Mouse (Mus musculus): Measurements from ENCODE around the gene Foxa1. TPM values are rescaled to one million over a fixed set of nuclear protein-coding genes. Genes with fewer than 3 reads are reported as not detected.

The Foxa1 gene
- total RNA-seq, 2 experiments from 2014 or later: not detected

DNA sequence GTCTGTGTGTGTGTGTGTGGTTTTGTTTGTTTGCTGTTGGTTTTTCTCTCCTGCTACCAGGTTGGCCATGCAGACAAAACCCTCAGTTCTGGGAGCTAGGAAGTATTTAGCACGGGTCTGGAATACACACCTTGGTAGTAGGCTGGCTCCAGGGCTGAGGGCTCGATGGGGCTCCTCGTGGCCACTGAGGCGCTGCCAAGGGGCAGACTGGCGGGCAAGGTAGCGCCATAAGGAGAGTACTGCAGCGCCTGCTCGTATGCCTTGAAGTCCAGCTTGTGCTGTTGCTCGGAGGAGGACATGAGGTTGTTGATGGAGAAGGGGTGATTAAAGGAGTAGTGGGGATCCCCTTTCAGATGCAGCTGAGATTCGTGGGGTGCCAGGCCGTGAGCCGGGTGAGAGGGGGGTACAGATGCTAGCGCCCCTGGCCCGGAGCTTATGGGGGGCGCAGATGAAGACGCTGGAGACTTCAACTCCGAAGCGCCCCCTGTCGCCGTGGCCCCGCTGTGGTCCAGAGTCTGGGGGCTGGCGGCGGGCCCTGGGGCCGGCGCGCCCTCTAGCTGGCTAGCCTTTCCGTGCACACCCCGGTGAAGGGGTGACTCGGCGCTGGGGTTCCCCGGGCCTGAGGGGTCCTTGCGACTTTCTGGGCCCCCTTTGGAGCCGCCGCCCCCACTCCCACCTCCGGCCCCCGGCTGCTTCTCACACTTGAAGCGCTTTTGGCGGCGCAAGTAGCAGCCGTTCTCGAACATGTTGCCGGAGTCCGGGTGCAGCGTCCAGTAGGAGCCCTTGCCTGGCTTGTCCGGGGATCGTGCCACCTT, 4.6 kb downstream of the Foxa1 start:
- DNase-seq (ENCODE audit: low spot score in 2 of 2): no peak

DNA sequence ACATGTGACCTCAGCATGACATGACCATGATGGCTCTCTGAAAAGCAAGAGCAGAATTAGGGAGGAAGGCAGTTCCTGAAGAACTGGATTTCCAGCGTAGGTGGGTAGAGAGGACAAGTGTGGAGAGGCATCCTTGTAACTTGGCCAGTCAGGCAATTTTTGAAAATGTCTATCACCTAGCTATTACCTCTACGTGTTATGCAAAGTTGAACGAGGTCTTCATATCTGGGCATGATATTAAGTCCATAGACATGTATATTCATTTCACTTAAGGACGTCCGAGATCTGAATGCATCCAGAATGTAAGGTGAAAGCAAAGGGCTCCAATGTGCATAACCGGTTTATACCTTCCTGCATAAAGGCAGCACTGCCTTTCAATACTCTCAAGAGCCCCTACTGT, 5.6 kb downstream of the Foxa1 start:
- no peak for DNase-seq (ENCODE audit: low spot score in 2 of 2)

DNA sequence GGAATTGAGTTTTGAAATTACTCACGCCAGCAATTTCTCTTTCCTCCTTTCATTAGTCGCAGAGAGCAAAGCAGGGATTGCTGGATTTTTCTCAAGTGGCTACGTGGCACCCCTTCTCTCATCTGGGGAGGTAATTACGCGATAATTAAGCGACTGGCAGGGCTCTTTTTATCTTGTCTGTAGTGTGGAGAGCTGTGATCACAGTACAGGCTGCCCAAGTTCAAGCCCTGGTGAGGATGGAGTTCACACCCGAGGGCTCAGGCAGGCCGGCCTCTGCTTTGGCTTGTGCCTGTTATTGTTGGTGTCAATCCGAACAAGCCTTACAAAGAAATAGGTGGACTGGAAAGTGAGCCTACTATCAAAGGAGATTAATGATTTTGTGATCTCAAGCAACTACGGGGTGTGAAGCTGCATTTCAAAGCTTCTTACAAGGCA, 7.1 kb downstream of the Foxa1 start:
- no peak for DNase-seq (ENCODE audit: low spot score in 2 of 2)

DNA sequence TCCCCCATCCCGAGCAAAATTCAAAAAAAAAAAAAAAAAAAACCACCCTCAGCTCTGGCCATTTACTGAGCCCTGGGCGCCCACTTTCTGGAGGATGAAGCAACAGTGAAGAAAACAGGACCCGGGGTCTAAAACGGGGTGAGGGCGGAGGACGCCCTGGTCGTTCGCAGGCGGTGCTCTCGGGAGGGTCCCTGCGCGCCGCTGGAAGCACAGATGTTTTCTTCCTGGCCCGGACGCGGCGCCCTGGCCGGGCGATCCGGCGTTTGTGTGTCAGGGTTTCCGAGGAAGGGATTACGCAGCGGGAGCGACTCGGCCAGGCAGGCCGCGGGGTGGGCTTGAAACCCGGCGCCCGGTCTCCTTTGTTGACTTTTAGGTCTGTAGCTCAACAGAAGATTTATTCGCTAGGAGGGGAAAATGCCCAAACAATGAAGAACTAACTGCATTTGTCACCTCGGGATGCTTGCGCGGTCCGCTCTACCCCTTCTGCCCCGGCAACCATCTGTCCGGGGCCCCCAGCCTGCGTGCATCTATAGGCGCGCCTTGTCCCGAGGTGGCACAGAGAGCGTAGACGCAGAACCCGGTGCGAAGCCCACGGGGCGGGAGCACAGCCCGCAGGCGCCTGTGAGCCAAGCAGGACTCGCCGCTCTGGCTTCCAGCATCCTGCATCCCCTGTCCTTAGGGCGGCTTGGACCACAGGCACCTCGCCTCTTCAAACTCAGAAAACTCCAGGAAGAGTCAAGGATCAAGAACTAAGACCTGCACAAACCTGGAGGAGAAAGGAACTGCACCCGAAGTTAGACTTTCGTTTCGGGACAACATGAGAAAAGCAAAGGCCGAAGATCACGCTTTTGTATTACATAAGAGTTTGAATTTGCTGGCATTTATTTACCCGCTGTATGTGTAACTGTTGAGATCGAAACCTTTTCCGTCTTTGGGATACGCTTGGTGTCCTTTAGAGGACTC, 7.8 kb downstream of the Foxa1 start:
- no peak for DNase-seq (ENCODE audit: low spot score in 2 of 2)

DNA sequence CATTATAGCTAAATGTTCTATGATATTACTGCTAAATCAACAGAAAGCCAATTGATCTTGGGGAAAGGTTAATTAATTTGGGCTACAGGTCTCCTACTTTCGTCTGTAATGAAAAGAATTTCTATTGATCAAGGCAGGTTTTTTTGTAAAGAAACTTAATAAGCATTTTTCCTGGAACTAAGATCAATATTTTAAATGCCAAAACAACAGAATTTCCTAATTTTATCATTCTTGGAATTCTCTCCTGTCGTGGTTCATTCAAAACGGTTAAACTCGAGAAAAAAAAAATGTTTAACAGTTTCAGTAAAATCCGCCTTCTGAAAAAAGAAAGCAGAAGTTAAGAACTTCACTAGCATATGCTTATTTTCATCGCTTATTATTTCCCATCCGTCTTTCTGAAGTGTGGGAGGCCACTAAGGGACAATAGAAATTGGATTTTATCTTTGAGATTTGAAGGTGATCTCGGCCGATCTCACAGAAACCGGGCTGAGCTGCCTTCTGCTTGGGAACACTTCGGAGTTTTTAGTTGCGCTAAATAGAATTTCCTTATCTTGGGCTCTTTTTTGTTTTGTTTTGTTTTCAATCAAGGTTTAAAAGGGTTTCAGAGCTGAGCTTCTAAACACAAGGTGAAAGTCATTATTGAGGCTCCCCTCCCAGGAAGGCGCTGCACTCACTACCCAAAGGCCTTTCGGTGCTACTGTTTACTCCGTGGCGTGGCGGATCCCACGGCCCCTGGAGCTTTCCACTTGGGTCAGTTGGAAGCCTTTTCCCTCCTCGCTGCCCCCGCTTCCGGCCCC, 8.7 kb downstream of the Foxa1 start:
- no peak for DNase-seq (ENCODE audit: low spot score in 2 of 2)

DNA sequence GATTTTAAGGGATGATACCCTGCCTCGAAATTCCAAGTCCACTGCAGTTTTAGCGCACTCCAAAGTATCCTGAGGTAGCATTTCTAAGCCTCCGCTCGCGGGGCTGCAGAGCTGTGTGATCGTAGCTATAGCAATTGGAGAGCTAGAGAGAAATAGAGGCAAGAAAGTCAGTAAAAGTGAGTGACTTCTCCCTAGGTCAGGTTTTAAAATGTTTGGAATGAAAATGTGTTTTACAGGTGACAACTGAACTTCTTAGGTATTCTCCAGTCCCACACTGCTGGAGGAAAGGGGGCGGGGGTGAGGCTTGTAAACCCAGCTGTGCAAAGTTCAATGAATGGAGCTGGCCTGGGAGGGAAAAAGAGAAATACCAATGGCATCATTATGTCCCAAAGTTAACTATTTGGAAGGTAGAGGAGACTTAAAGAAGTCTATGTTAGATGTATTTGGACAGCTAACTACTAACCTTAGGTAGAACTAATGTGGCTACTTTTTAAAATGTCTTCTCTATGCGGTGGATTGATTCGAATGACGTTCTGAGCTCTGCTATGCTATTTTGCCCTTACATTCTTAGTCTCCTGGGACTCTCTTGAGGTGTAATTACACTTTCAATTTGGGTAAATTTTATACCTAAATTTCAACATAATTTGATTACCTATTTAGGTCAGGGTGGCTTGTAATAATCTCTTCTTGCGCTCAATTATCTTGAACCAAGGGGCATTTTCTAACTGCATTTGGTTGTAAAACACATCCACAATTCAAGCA, 9.6 kb downstream of the Foxa1 start:
- no peak for DNase-seq (ENCODE audit: low spot score in 2 of 2)

DNA sequence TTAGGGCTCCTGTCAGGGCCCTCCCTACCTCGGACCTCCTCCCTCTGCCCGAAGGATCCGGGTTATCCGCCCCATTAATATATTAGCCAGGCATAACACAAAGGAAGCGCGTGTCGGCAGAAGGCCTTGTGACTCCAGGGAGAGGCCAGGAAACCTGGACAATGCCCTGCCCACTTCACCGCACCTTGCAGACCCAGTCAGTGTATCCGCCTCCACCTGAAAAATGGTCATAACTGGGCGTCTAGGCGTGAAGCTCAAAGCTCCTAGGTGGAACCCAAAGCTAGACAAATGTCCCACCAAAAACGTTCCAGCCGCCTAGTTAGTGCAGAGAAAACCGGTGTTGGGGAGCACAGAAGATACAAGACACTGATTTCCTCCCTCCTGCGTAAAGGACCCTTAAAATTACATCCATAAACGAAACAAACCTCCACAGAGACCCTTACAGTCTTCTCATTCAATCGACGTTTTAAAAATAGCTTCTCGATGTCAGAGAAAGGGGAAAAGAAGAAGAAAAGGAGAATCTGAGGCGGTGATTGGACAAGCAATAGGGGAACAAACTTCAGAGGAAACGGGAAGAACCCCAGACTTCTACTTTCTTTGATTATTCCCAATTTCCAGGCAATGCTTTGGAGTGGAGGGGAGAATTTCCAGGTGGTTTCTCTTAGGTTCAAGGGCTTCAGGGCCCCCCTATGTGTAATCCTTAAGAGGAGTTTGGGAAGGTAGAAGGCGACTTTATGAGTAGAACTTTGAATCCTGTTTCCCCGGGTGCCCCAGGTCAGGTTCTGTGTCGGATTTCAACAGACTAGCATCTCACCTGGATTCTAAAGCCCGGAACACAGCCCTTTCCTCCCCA, 10.4 kb downstream of the Foxa1 start:
- no peak for DNase-seq (ENCODE audit: low spot score in 2 of 2)

DNA sequence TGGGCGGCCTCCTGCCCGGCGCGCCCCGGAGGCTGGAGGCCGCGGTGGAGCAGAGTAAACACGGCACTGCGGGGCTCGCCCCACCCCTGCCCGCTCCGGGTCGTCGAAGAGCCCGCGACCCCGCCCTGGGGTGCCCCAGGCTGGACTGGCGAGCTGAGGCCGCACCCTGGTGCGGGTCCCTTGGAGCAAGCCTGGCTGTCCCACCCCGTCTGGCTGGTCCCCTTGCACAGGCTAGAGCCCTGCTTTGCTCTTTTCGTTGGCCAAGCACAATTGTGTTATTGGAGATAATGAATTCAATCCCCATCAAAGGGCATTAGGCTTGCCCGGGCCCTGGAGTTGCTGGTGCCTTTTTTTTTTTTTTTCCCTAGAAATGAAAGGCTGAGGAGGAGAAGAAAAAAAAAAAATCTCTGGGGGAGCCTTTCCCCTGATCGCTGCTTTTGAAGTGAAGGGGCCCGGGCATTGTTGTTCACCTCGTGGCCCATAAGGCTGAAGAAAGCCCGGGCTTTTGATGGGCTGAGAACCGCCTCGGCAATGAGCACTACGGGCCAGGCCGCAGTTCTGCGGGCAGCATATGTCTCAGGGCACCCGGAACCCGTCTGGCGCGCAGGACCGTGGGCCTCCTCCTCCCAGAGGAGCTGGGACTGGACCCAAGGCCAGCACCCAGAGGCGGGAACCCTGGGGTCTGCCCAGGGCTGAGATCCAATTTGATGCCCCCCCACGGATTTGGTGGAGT, 11.7 kb downstream of the Foxa1 start:
- DNase-seq (ENCODE audit: low spot score in 2 of 2): no peak

DNA sequence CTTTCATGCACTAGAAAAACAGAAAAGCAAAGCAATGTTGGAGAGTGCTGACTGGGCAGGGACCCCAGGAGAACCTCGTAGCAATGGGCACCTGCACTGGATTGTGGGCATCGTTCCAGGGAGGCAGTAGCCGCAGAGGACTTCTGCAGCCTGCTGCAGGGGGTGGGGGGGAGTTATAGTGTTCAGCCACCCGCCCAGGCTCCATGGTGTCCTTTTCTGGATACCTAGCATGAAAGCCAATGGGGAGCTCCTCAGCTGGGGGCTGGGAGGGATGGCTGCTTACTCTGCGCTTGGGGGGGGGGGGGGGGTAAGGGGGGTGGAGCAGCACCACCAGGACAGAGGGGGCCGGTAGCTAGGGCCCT, 12.2 kb downstream of the Foxa1 start:
- DNase-seq (ENCODE audit: low spot score in 2 of 2): no peak

DNA sequence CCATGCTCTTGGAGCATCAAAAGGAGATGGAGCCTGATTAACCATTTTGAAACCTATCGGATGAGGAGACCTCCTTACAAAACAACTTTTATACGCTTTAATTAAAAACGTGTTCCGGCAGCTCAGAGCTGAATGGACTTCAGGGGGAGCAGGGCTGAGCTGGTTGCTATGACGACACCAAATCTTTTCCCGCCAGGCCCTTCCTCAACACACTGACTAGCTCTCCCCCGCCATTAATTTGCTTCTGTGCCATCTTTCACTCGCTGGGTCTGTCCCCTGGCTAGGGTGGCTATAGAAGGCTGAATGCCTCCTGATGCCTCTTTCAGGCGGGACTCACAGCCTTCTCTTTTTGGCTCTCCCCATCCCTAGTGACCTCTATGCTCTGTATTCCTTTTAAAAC, 16.2 kb downstream of the Foxa1 start:
- no peak for DNase-seq (ENCODE audit: low spot score in 2 of 2)

DNA sequence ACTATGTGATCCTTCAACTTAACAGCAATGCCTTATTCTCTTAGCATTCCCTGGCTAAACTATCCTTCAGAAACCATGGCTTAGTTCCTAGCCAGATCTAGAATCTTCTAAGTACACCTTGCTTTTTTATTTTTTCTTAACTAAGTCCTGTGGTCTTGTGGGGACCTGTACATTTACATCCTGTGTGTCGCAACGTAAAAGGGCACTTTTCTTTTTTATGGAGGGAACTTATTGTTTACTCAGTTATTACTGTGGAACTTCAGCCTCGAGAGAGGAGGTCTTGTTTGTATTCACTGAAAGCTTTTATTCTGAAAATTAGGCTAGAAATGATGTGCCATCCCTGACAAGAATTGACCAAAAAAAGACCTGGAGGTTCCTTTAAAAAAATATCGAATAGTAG, 18.4 kb downstream of the Foxa1 start:
- DNase-seq (ENCODE audit: low spot score in 2 of 2): no peak

DNA sequence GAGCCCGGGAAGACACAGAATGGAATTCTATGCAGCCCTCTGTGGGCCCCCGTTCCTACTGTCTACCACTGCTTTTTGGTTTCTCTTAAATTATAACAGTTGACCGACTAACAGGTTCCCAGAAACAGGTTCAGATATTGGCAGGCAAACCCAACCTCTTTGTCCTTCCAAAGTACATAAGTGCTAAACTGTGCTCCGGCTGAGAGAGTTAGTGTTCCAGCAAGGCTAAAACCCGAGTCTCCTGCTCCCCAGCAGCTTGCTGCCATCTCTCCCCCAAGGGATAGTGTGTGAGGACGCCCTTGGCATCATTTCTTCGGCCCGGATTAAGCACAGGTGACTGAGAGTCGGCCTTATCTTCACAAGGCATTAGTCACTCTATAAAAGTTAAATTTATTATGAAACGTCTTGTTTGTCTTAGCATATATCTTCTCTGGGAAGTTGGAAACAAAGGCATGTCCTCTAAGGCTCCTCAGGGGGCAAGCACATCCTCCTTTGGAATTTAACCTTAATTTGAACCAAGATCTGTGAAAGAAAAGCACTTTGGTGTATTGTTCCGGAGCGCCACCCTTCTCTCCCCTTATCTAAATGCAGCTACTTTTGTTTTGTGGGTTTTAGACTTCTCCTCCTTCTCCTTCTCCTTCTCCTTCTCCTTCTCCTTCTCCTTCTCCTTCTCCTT, 30.9 kb downstream of the Foxa1 start:
- no peak for DNase-seq (ENCODE audit: low spot score in 2 of 2)

DNA sequence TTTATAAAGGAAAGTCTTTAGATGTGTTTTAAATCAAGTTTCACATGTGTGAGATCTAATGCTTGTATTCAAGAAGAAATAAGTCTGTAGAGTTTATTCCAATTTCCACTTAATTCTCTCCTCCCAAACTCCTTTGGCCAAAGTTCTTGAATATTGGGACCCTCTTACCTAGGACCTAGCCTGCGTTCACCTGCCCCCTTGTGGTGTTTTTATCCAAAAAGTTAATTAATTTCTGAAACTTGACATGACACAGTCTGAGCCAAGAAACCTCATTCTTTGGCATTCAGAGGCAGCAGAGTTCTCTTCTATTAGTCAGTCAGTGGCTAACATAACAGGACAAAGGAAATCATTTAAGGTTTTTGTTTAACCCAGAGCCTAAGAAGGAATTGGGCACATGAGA, 32.2 kb downstream of the Foxa1 start:
- no peak for DNase-seq (ENCODE audit: low spot score in 2 of 2)

DNA sequence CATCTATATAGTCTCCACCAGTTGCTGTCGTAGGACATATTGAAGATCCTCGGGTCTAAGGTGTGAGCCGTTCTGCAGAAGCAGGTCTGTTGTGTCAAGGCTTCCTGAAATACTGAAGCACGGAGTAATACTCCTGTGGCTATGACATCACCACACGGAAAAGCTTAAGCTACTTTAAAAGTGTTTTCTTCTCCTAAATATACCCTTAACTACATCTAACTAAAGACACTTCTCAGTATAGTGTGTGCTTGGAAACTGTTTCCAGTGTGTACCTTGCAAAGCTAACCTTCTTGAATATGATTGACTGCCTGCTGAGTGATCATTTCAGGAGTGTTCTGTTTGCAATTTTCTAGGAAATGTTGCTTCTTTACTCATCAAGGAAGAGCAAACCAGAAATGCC, 35.2 kb downstream of the Foxa1 start:
- no peak for DNase-seq (ENCODE audit: low spot score in 2 of 2)

DNA sequence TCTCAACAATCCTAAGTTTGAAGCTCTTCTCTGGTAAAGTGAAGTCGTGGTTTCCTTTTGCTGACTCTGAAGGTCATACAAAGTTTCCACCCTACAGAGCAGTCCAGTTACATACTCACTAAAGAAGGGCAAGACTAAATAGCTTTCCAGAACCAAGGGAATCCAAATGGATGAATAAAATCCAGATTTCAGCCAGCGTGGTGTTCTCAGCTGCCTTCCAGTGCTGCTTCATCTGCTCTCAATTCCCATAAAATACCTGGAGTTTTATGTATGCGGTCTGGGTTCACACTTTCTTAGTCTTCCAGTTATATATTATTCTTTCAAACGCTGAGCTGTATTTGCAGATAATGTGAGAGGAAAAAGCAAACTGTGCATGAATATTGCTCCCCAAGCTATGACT, 35.6 kb downstream of the Foxa1 start:
- no peak for DNase-seq (ENCODE audit: low spot score in 2 of 2)

DNA sequence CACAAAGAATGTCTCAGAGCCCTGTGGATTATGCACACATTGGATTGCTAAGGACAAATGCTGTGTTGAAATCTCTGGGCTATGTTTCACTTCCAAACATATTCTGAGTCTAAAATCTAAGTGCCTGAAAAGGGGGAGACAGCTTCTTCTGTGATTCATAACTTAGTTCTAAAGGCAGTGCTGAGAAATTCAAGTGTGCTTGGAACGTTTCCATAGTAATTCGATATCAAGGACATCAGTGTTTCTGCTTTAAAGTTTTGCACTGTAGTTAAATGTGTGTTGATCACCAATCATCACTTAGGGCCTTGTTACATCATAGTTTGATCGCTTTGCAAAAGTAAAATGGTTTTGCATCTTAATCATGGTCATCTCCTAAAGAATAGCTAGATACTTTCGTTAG, 37.0 kb downstream of the Foxa1 start:
- no peak for DNase-seq (ENCODE audit: low spot score in 2 of 2)

DNA sequence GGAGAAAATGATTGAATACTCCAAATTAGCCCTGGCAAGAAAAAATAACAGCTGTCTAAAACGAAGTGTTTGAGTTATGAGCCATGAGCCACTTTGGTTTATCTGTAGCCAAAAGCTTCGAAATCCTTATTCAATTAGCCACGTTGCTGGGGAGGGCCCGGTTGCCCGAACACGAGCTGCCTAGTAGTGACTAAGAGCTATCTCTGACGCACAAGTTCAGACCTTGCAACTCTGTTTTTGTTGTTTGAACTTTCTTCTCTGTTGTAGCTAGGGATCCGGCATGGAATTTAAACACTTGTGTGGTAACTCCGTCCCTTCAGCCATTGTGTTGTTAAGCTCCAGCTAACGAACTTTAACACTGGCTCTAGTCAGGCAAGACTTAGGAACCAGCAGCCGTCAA, 37.8 kb downstream of the Foxa1 start:
- DNase-seq (ENCODE audit: low spot score in 2 of 2): no peak

DNA sequence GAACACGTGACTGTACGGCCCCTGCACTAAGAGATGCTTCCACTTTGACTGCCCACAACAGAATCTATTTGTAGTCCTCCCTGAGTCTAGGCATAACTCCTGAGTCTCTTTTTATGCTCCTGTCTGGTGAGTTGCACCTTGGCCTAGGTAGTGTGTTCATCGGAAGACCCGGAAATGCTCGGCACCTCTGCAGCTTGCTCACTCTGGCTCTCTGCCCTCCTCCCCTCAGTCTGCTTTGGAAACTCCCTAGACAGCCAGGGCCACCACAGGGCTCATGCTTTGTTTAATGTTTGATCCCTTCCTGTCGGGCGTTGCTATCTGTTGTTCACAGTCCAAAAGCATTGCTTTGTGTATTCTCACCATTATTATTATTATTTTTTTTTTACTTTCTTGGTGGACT, 41.4 kb downstream of the Foxa1 start:
- no peak for DNase-seq (ENCODE audit: low spot score in 2 of 2)

DNA sequence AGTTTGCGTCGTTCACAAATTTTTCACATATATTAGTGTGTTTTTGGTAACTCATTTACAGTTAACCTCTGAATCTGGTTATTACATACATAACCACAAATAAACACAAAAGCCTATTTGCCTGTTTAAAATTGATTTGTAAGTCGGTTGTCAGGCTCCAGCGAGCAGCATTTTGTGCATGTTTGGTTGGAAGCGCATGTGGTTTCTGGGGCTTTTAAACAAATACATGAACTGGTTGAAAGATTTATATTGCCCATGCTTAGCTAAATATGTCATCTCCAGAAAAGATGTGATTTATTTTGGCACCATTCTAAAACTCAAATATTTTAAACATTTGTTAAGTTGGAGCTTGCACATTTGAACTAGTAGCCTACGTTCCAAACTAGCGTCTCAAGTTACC, 46.5 kb downstream of the Foxa1 start:
- DNase-seq (ENCODE audit: low spot score in 2 of 2): no peak

Data from layer of hippocampus, adult 18-20 months (tissue).